Mouse (Mus musculus): ENCODE measurements around the gene Six3.

The Six3 gene

GRCm38 (mm10) chr17:85613266-85613860, at the start of gene Six3:
Gene Six3, plus strand, starts transcription at chr17:85613608.
- in situ Hi-C loops (cut with MboI, MseI), result no loop called here

GRCm38 (mm10) chr17:85564107-85564506, 49.3 kb upstream of the Six3 start:
- in situ Hi-C loops (cut with MboI, MseI), result no loop called here

- in situ Hi-C loops (cut with MboI, MseI), result no loop called here
These were observed 39.4 kb upstream of the Six3 start for GRCm38 (mm10) chr17:85574023-85574422.

- in situ Hi-C loops (cut with MboI, MseI), result no loop called here
These were observed 35.1 kb upstream of the Six3 start for GRCm38 (mm10) chr17:85578290-85578689.

GRCm38 (mm10) chr17:85579350-85579749, 34.1 kb upstream of the Six3 start:
- in situ Hi-C loops (cut with MboI, MseI), result no loop called here

GRCm38 (mm10) chr17:85580221-85580620, 33.2 kb upstream of the Six3 start:
- in situ Hi-C loops (cut with MboI, MseI), result no loop called here

GRCm38 (mm10) chr17:85584170-85584569, 29.2 kb upstream of the Six3 start:
- in situ Hi-C loops (cut with MboI, MseI), result no loop called here

GRCm38 (mm10) chr17:85584573-85584972, 28.8 kb upstream of the Six3 start:
- in situ Hi-C loops (cut with MboI, MseI), result no loop called here

GRCm38 (mm10) chr17:85585779-85586178, 27.6 kb upstream of the Six3 start:
- in situ Hi-C loops (cut with MboI, MseI), result no loop called here

GRCm38 (mm10) chr17:85591976-85592375, 21.4 kb upstream of the Six3 start:
- in situ Hi-C loops (cut with MboI, MseI), result no loop called here

- in situ Hi-C loops (cut with MboI, MseI), result loop anchor here (5.0 kb wide), 1 partner anchor 94 kb away; no protein-coding TSS in a partner anchor
These were observed 17.6 kb upstream of the Six3 start for GRCm38 (mm10) chr17:85595853-85596252.

GRCm38 (mm10) chr17:85596341-85596890, 17.0 kb upstream of the Six3 start:
- in situ Hi-C loops (cut with MboI, MseI), result loop anchor here (5.0 kb wide), 1 partner anchor 94 kb away; no protein-coding TSS in a partner anchor

- in situ Hi-C loops (cut with MboI, MseI), result loop anchor here (5.0 kb wide), 1 partner anchor 97 kb away; no protein-coding TSS in a partner anchor
These were observed 13.9 kb upstream of the Six3 start for GRCm38 (mm10) chr17:85599520-85599919.

- in situ Hi-C loops (cut with MboI, MseI), result no loop called here
These were observed 6.9 kb upstream of the Six3 start for GRCm38 (mm10) chr17:85606463-85606862.

GRCm38 (mm10) chr17:85607556-85608365, 5.6 kb upstream of the Six3 start:
- in situ Hi-C loops (cut with MboI, MseI), result no loop called here

- in situ Hi-C loops (cut with MboI, MseI), result no loop called here
These were observed 4.9 kb upstream of the Six3 start for GRCm38 (mm10) chr17:85608366-85609093.

- in situ Hi-C loops (cut with MboI, MseI), result no loop called here
These were observed 4.3 kb upstream of the Six3 start for GRCm38 (mm10) chr17:85609094-85609425.

- in situ Hi-C loops (cut with MboI, MseI), result no loop called here
These were observed 3.6 kb upstream of the Six3 start for GRCm38 (mm10) chr17:85609621-85610392.

GRCm38 (mm10) chr17:85610393-85611115, 2.9 kb upstream of the Six3 start:
- in situ Hi-C loops (cut with MboI, MseI), result no loop called here

Data from regulatory T cell (primary cell).